ENCODE assay signal across 11 mouse cellular contexts in genomic region chr15:97245392-97245791, GRCm38 (mm10). TPM values are rescaled to one million over a fixed set of nuclear protein-coding genes. Genes with fewer than 3 reads are reported as not detected.
DNase-seq lines count a peak whose midpoint lies in the region; ATAC-seq and TF ChIP-seq lines count a peak whose summit lies in the region.
"Had no signal": no experiment of that assay in that cellular context is flagged by ENCODE, and none has a peak within 500 bp of the region (broad histone marks: within the 10 kb centered on the region; RNA-seq: fewer than 3 reads in every experiment).

No protein-coding gene starts in this region.

- peaks cover 20% of the 10 kb centered on the region for H3K4me1 ChIP-seq in heart, embryonic 13.5 days
- peaks cover 20% of the 10 kb centered on the region for H3K4me1 ChIP-seq in midbrain, embryonic 14.5 days (ENCODE audit: control insufficient read depth, insufficient read depth, low read length)
- H3K4me1 ChIP-seq in midbrain, embryonic 11.5 days (ENCODE audit: control insufficient read depth, insufficient read depth, low read length), result no peaks in the 10 kb centered on the region
- H3K4me1 ChIP-seq in liver, embryonic 12.5 days, result peaks cover 17% of the 10 kb centered on the region; the same call in 1 of the 2 replicates
- peaks cover 2% of the 10 kb centered on the region; the same call in 1 of the 2 replicates for H3K4me1 ChIP-seq in olfactory bulb, adult 2 months (ENCODE audit: control insufficient read depth, insufficient read depth, low read length)

- intact Hi-C loops in heart, postnatal 25 days (cut with DNase I), result loop anchor here (5.0 kb wide), 2 partner anchors 132 to 337 kb away; no protein-coding TSS in a partner anchor

- H3K27ac ChIP-seq in heart, embryonic 13.5 days (replicated peaks), result no peak overlapping the region
- H3K27ac ChIP-seq in midbrain, embryonic 14.5 days (replicated peaks; ENCODE audit: low read depth, low read length), result no peak overlapping the region
- no peak overlapping the region for H3K27ac ChIP-seq in midbrain, embryonic 11.5 days (ENCODE audit: low read depth, low read length)
- no peak overlapping the region for H3K27ac ChIP-seq in liver, embryonic 12.5 days
- H3K27ac ChIP-seq in olfactory bulb, adult 2 months (ENCODE audit: insufficient read depth, low read depth, low read length), result peak overlapping the region; percentile 16
- H3K27ac ChIP-seq: limb, embryonic 10.5 days had no signal

- no peak for TF ChIP-seq POLR2A in olfactory bulb, adult 2 months (IDR thresholded peaks at IDR 0.05; ENCODE audit: insufficient read depth, low read depth, low read length)

- no peak for DNase-seq in heart, postnatal 25 days (ENCODE audit: low spot score)
- DNase-seq in midbrain, embryonic 14.5 days, result no peak
- no peak for DNase-seq in midbrain, embryonic 11.5 days (ENCODE audit: low spot score, missing footprints)
- DNase-seq in adrenal gland, adult (ENCODE audit: inconsistent age in 2 of 2, low spot score in 1 of 2), result no peak
- DNase-seq in cerebellum, adult 11 months, result no peak
- DNase-seq: B cell, adult 2 months; gastrocnemius, postnatal 36 days had no signal

- peak overlapping the region; percentile 88 for H3K4me2 ChIP-seq in heart, embryonic 13.5 days
- peak overlapping the region; percentile 87 for H3K4me2 ChIP-seq in midbrain, embryonic 14.5 days (ENCODE audit: low read length)
- no peak overlapping the region for H3K4me2 ChIP-seq in midbrain, embryonic 11.5 days
- peak overlapping the region; percentile 94 for H3K4me2 ChIP-seq in liver, embryonic 12.5 days

- H3K9ac ChIP-seq in heart, embryonic 13.5 days, result no peak overlapping the region
- no peak overlapping the region for H3K9ac ChIP-seq in midbrain, embryonic 14.5 days (replicated peaks; ENCODE audit: low read length)
- H3K9ac ChIP-seq in midbrain, embryonic 11.5 days (ENCODE audit: low read length), result no peak overlapping the region
- no peak overlapping the region for H3K9ac ChIP-seq in liver, embryonic 12.5 days

- peak overlapping the region; percentile 78; the same call in 1 of the 2 replicates for H3K4me3 ChIP-seq in heart, embryonic 13.5 days
- no peak overlapping the region for H3K4me3 ChIP-seq in midbrain, embryonic 14.5 days (replicated peaks; ENCODE audit: low read depth, low read length)
- no peak overlapping the region for H3K4me3 ChIP-seq in midbrain, embryonic 11.5 days (ENCODE audit: low read depth, low read length)
- H3K4me3 ChIP-seq in liver, embryonic 12.5 days, result no peak overlapping the region
- H3K4me3 ChIP-seq in olfactory bulb, adult 2 months (ENCODE audit: insufficient read depth, low read depth, low read length), result peak overlapping the region; percentile 43
- H3K4me3 ChIP-seq: limb, embryonic 10.5 days had no signal

- ATAC-seq in heart, embryonic 13.5 days (ENCODE audit: extremely low read depth, insufficient number of reproducible peaks, low FRiP score, low TSS enrichment), result no peak
- ATAC-seq in midbrain, embryonic 14.5 days (ENCODE audit: low FRiP score, low TSS enrichment), result no peak
- ATAC-seq in midbrain, embryonic 11.5 days (ENCODE audit: low FRiP score), result no peak
- ATAC-seq in liver, embryonic 12.5 days, result peak; percentile 50; the same call in 1 of the 2 replicates

- peaks cover 37% of the 10 kb centered on the region for H3K27me3 ChIP-seq in heart, embryonic 13.5 days (replicated peaks)
- H3K27me3 ChIP-seq in midbrain, embryonic 14.5 days (ENCODE audit: control insufficient read depth, insufficient read depth, low read length), result no peaks in the 10 kb centered on the region; the same call in 1 of the 2 replicates
- peaks cover 5% of the 10 kb centered on the region; the same call in 1 of the 2 replicates for H3K27me3 ChIP-seq in midbrain, embryonic 11.5 days (ENCODE audit: control insufficient read depth, insufficient read depth, low read length)
- peaks cover 77% of the 10 kb centered on the region for H3K27me3 ChIP-seq in liver, embryonic 12.5 days (replicated peaks)

- no peaks in the 10 kb centered on the region for H3K36me3 ChIP-seq in heart, embryonic 13.5 days
- H3K36me3 ChIP-seq in midbrain, embryonic 14.5 days (ENCODE audit: control insufficient read depth, insufficient read depth, low read length), result no peaks in the 10 kb centered on the region
- no peaks in the 10 kb centered on the region for H3K36me3 ChIP-seq in midbrain, embryonic 11.5 days (ENCODE audit: control insufficient read depth, insufficient read depth, low read length)
- no peaks in the 10 kb centered on the region for H3K36me3 ChIP-seq in liver, embryonic 12.5 days
- H3K36me3 ChIP-seq: limb, embryonic 10.5 days had no signal

- no peaks in the 10 kb centered on the region for H3K9me3 ChIP-seq in heart, embryonic 13.5 days
- no peaks in the 10 kb centered on the region for H3K9me3 ChIP-seq in midbrain, embryonic 14.5 days (ENCODE audit: control insufficient read depth, low read length)
- no peaks in the 10 kb centered on the region for H3K9me3 ChIP-seq in midbrain, embryonic 11.5 days (ENCODE audit: control insufficient read depth, low read length)
- no peaks in the 10 kb centered on the region for H3K9me3 ChIP-seq in liver, embryonic 12.5 days (replicated peaks)
- H3K9me3 ChIP-seq: limb, embryonic 10.5 days had no signal

- 50% methylated on average over 18 of the region's 18 CpGs for WGBS in heart, embryonic 13.5 days
- WGBS in midbrain, embryonic 14.5 days, result 86% methylated on average over 18 of the region's 18 CpGs
- WGBS in midbrain, embryonic 11.5 days, result 87% methylated on average over 18 of the region's 18 CpGs
- WGBS in liver, embryonic 12.5 days (ENCODE audit: insufficient replicate concordance), result 29% methylated on average over 18 of the region's 18 CpGs
- 75% methylated on average over 18 of the region's 18 CpGs for WGBS in olfactory bulb, adult 2 months

- no peak for TF ChIP-seq CTCF in olfactory bulb, adult 2 months (IDR thresholded peaks at IDR 0.05; ENCODE audit: insufficient read depth, low read depth, low read length)

RNA-seq across cellular contexts. Expression of gene Pced1b, which starts 1.5 kb away (rescaled TPM):
- 1.6 and 2.5 TPM in 2 replicates for polyA plus RNA-seq in heart, embryonic 13.5 days (2015; fragmentation: Nextera tagmentation; extraction: Ambion mirVana)
- total RNA-seq in heart, postnatal 25 days (2021), result 1 to 10 TPM; 2.3 to 2.5 TPM
- 4.7 and 5.7 TPM in 2 replicates for polyA plus RNA-seq in midbrain, embryonic 14.5 days (2014; fragmentation: Nextera tagmentation; extraction: Ambion mirVana)
- polyA plus RNA-seq in midbrain, embryonic 11.5 days (2014; fragmentation: Nextera tagmentation; extraction: Ambion mirVana), result 3.6 and 4.0 TPM in 2 replicates
- 5.6 and 6.4 TPM in 2 replicates for polyA plus RNA-seq in liver, embryonic 12.5 days (2016; fragmentation: Nextera tagmentation; extraction: Ambion mirVana)
- not detected in 2 replicates for polyA plus RNA-seq in olfactory bulb, adult 2 months (2012; ENCODE audit: insufficient read depth, insufficient read length, low replicate concordance, missing spikeins)

RNA-seq across cellular contexts. Expression of gene Amigo2, which starts 1.7 kb away (rescaled TPM):
- 2.5 and 3.2 TPM in 2 replicates for polyA plus RNA-seq in heart, embryonic 13.5 days (2015; fragmentation: Nextera tagmentation; extraction: Ambion mirVana)
- total RNA-seq in heart, postnatal 25 days (2021), result 1 to 10 TPM; 5.2 to 7.0 TPM
- polyA plus RNA-seq in midbrain, embryonic 14.5 days (2014; fragmentation: Nextera tagmentation; extraction: Ambion mirVana), result 16.7 and 16.9 TPM in 2 replicates
- 5.9 and 6.6 TPM in 2 replicates for polyA plus RNA-seq in midbrain, embryonic 11.5 days (2014; fragmentation: Nextera tagmentation; extraction: Ambion mirVana)
- 1.4 and 1.7 TPM in 2 replicates for polyA plus RNA-seq in liver, embryonic 12.5 days (2016; fragmentation: Nextera tagmentation; extraction: Ambion mirVana)
- not detected in 2 replicates for polyA plus RNA-seq in olfactory bulb, adult 2 months (2012; ENCODE audit: insufficient read depth, insufficient read length, low replicate concordance, missing spikeins)

Comparison
In these comparisons a context has a peak if more than half of its experiments do, and no peak if none do; other contexts are left out.
1. H3K4me3 ChIP-seq: peak in heart, embryonic 13.5 days (single experiment) and olfactory bulb, adult 2 months (single experiment); none in midbrain, embryonic 14.5 days (single experiment), midbrain, embryonic 11.5 days (single experiment) and liver, embryonic 12.5 days (single experiment).